Comparison of ENCODE assay signal across 9 mouse cellular contexts in genomic region chr9:29661468-29662145, GRCm38 (mm10).
DNase-seq lines count a peak whose midpoint lies in the region; ATAC-seq and TF ChIP-seq lines count a peak whose summit lies in the region.
"Had no signal": no experiment of that assay in that cellular context is flagged by ENCODE, and none has a peak within 500 bp of the region (broad histone marks: within the 10 kb centered on the region; RNA-seq: fewer than 3 reads in every experiment).

No protein-coding gene starts in this region.

- 0 out of 2 replicates have a peak, but pooled peaks cover 2% of the 10 kb centered on the region for H3K4me1 ChIP-seq in hindbrain, embryonic 11.5 days (replicated peaks; ENCODE audit: control insufficient read depth, insufficient read depth, low read length)
- H3K4me1 ChIP-seq in lung, adult 2 months (ENCODE audit: control insufficient read depth, insufficient read depth, low read length), result no peaks in the 10 kb centered on the region

- no peak overlapping the region for H3K9ac ChIP-seq in hindbrain, embryonic 11.5 days (ENCODE audit: low read depth, low read length)

- intact Hi-C loops in left cerebral cortex, adult 2 months (cut with DNase I), result loop anchor here (1.0 to 10.0 kb wide), 8 partner anchors 141 to 761 kb away; partner anchors contain the start of gene Ntm

- H3K4me3 ChIP-seq in left cerebral cortex, adult 2 months, result no peak overlapping the region
- H3K4me3 ChIP-seq in hindbrain, embryonic 11.5 days (ENCODE audit: low read depth, low read length), result no peak overlapping the region
- no peak overlapping the region for H3K4me3 ChIP-seq in lung, adult 2 months (replicated peaks; ENCODE audit: extremely low read depth, low read depth, low read length)

- no peaks in the 10 kb centered on the region for H3K9me3 ChIP-seq in hindbrain, embryonic 11.5 days (ENCODE audit: control insufficient read depth, low read length)

- ATAC-seq in common myeloid progenitor, adult 5-6 weeks (replicated peaks; ENCODE audit: low read depth, poor library complexity, severe bottlenecking), result peak; percentile 93
- ATAC-seq in hindbrain, embryonic 11.5 days (ENCODE audit: low FRiP score), result no peak

- no peak overlapping the region for H3K27ac ChIP-seq in left cerebral cortex, adult 2 months
- no peak overlapping the region for H3K27ac ChIP-seq in hindbrain, embryonic 11.5 days (ENCODE audit: low read depth, low read length)
- H3K27ac ChIP-seq: macrophage had no signal

- H3K4me2 ChIP-seq in hindbrain, embryonic 11.5 days (replicated peaks; ENCODE audit: low read depth, low read length), result no peak overlapping the region

- no peak for TF ChIP-seq POLR2A in lung, adult 2 months (IDR thresholded peaks at IDR 0.05; ENCODE audit: borderline replicate concordance, extremely low read depth, low read depth, low read length)

- no peaks in the 10 kb centered on the region for H3K27me3 ChIP-seq in hindbrain, embryonic 11.5 days (ENCODE audit: control insufficient read depth, insufficient read depth, low read length)

- H3K36me3 ChIP-seq in hindbrain, embryonic 11.5 days (ENCODE audit: control insufficient read depth, insufficient read depth, low read length), result no peaks in the 10 kb centered on the region

- DNase-seq in left cerebral cortex, adult 2 months (ENCODE audit: extremely low spot score in 1 of 2, low spot score in 2 of 2), result peak; percentile 54 to 58
- DNase-seq in left cerebral cortex, adult 8-10 months (ENCODE audit: low spot score in 2 of 2), result no peak
- DNase-seq in adipocyte (ENCODE audit: low spot score), result peak; percentile 11
- peak; percentile 81 for DNase-seq in hindbrain, embryonic 11.5 days (ENCODE audit: low spot score)
- peak; percentile 19 for DNase-seq in lung, adult 2 months
- DNase-seq in right cerebral cortex, postnatal 10 days (ENCODE audit: low spot score in 2 of 2), result peak; percentile 64 to 69
- DNase-seq in natural killer cell, adult 2 months (ENCODE audit: low spot score in 2 of 2), result no peak

- WGBS in hindbrain, embryonic 11.5 days, result 18% methylated on average over 3 of the region's 3 CpGs
- 16% methylated on average over 3 of the region's 3 CpGs for WGBS in lung, adult 2 months

- TF ChIP-seq CTCF in left cerebral cortex, adult 2 months (IDR thresholded peaks at IDR 0.05), result peak; percentile 83
- peak; percentile 58; the same call in 1 of the 2 replicates for TF ChIP-seq CTCF in lung, adult 2 months (IDR thresholded peaks at IDR 0.05; ENCODE audit: insufficient read depth, low read length)

Comparison
In these comparisons a context has a peak if more than half of its experiments do, and no peak if none do; other contexts are left out.
1. DNase-seq: peak in left cerebral cortex, adult 2 months (2 of 2), adipocyte (single experiment), hindbrain, embryonic 11.5 days (single experiment), lung, adult 2 months (single experiment) and right cerebral cortex, postnatal 10 days (2 of 2); none in left cerebral cortex, adult 8-10 months (0 of 2) and natural killer cell, adult 2 months (0 of 2).